Mouse (Mus musculus) B cell, adult 67 days (primary cell): ENCODE data around the gene Mapk8ip1. TPM values are rescaled to one million over a fixed set of nuclear protein-coding genes. Genes with fewer than 3 reads are reported as not detected.

Source experiments
- total RNA-seq, 2 experiments: library from RNA; stranded (reverse); gene quantifications; 4 replicates each; pipeline ENCODE4 v1.2.4; 2023

Mapk8ip1 gene
- under 1 TPM; 0.33 to 0.38 TPM for total RNA-seq

DNA sequence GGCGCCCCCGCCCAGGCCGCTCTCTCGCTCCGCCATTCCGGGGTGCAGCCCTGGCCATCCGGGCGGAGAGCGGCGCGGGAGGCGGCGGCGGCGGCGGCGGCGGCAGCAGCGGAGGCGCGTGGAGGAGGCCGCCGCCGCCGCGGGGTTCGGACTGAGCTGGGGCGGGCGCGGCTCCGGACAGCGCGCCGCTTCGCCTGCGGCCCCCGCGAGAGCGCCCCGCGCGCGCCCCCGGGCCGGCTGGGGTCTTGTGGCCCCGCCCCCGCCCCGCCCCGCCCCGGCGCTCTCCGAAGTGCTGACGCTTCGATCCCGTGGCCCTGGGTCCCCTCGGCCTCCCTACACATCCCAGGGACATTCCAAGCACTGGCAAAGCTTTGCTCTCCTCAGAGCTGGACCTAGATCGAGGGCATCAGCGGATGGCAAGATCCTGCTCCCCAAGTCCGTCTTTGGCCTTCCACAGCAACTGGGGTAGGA lies at the start of gene Mapk8ip1:
Gene Mapk8ip1, minus strand, starts transcription at position 173 of the 471 bp plus-strand sequence.

GRCm38 (mm10) chr2:92433578-92434374 lies 32.7 kb upstream of the Mapk8ip1 start, which contains the start of gene Cry2:
Gene Cry2, minus strand, starts transcription at chr2:92434043.

GRCm38 (mm10) chr2:92381901-92382588 lies 19.0 kb downstream of the Mapk8ip1 start, which contains the start of gene 1700029I15Rik:
Gene 1700029I15Rik, plus strand, starts transcription at chr2:92382538.

GRCm38 (mm10) chr2:92374514-92374913 lies 26.5 kb downstream of the Mapk8ip1 start, which contains the start of the genes Pex16 and Large2:
Gene Pex16, plus strand, starts transcription at chr2:92374676.
Gene Large2, minus strand, starts transcription at chr2:92374869.

Other genes starting within 250 kb of the Mapk8ip1 start
- 10 to 100 TPM; 30.8 to 38.2 TPM for gene Pex16, start 26.6 kb downstream of the Mapk8ip1 start, total RNA-seq
- under 1 TPM in 1 of 2 experiments, not detected in 1; 0.90 TPM for gene Large2, start 26.4 kb downstream of the Mapk8ip1 start, total RNA-seq
- gene 1700029I15Rik, start 18.7 kb downstream of the Mapk8ip1 start, total RNA-seq, result 10 to 100 TPM in 1 of 2 experiments, 1 to 10 TPM in 1; 7.8 to 11.5 TPM
- gene Cry2, start 32.8 kb upstream of the Mapk8ip1 start, total RNA-seq, result 10 to 100 TPM; 51.4 to 52.4 TPM
- 10 to 100 TPM; 30.7 to 33.1 TPM for gene Slc35c1, start 59.3 kb upstream of the Mapk8ip1 start, total RNA-seq
- under 1 TPM in 1 of 2 experiments, not detected in 1; 0.64 TPM for gene Chst1, start 198.4 kb upstream of the Mapk8ip1 start, total RNA-seq